Mouse (Mus musculus) embryonic fibroblast, embryonic 13.5 days (primary cell): ENCODE data around the gene Eif4a2.

Source experiments
- CTCF ChIP-seq: IDR thresholded peaks from 2 replicates; pipeline ENCODE4 v1.5.1; 2011; ENCODE audit warnings: mild to moderate bottlenecking, control low read depth, low read length, moderate library complexity, borderline replicate concordance; ENCODE audit not compliant: insufficient read depth
- POLR2A ChIP-seq: IDR thresholded peaks from 2 replicates; pipeline ENCODE4 v1.6.1; 2011; ENCODE audit warnings: low read depth, mild to moderate bottlenecking, control low read depth, low read length, moderate library complexity

DNA sequence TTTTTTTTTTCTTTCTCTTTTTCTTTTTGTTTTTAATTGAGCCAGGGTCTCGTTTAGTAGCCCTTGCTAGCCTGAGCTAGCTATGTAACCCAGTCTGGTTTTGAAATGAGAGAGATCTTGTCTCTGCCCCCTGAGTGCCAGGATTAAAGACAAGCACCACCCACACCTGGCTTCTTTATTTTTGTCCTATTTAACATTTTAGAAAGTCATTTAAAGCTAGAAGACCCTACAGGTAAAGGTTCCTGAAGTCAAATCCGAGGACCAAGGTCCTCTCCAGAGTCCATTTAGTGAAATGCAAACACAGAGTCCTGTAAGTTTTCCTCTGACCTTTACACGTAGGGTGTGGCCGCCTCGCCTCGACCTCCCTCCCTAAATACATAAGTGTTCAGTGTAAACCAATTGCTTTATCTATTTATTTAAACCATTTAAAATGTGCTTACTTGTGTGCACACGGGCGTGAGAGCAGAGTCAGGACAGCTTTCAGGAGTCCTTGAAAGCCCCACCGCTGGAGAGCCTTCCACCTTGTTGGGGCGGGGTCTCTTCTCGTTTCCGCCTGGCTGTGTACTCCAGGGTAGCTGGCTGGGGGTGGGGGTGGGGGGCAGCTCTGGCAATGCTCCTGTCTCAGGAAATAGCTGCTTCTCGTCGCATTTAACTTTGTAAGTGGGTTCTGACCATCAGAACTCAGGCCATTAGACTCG, 4.8 kb upstream of the Eif4a2 start:
- TF ChIP-seq CTCF (no peak), POLR2A (no peak)
